Mouse (Mus musculus): ENCODE results near the gene 1810043G02Rik.
"Not testable (repeated sequence)": the region's sequence is repeated elsewhere in the genome, so short reads cannot be mapped to it uniquely, and the experiment has no call there.

The 1810043G02Rik gene

GRCm38 (mm10) chr10:77978351-77979350 is at the start of gene 1810043G02Rik:
Gene 1810043G02Rik, plus strand, starts transcription at chr10:77978524.
- peak; percentile 99 for DNase-seq

DNA sequence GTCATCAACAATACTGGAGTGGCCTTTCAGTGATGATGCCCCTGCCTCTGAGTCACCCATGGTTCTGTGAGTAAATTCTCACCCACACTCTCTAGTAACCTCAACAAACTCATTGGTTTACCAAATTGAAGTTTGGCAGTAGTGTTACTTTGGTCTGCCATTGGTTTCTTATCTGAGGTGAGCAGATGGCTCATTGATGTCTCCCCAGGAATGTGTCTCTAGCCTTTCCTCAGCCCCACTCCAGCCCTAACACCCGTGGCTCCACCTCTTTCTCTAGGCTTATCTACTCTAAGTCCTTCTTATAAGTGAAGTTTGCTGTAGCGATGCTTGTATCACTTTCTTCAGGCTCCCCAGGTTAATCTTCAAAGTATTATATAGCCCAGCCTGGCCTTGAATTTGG is 38.6 kb upstream of the 1810043G02Rik start:
- no peak for DNase-seq

DNA sequence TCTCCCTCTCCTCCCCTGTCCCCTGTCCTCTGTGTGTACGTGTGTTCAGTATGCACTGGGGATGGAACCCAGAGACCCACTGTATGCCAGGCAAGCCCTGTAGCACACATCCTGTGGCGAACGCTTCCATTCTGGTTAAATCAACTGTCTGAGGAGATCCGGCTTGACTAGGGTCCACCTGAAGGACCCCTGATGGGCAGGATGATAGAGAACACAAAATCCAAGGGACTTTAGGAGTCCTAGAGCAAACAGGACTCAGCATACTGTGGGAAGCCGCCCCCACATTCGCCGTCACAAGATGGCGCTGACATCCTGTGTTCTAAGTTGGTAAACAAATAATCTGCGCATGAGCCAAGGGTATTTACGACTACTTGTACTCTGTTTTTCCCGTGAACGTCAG is 27.9 kb upstream of the 1810043G02Rik start:
- not testable (repeated sequence) for DNase-seq

- no peak for DNase-seq
Observed at GRCm38 (mm10) chr10:77962725-77963124, 15.6 kb upstream of the 1810043G02Rik start.

DNA sequence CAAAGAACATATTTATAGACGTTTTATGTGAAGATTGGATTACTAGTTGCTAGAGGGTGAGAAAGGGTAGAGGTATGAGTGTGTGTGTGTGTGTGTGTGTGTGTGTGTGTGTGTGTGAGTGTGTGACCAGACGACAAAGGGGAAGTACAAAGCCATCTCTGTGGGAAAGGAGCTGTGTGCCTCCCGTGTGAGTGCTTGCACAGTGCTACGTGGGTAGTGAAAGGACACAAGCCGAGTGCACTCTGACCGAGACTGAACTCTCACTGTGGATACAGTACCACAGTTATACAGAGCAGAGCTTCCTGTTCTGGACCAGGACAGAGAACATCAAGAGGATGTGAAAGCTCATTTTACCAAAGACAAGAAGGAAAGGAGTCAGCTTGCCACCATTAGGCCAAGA is 14.4 kb upstream of the 1810043G02Rik start:
- DNase-seq: no peak

DNA sequence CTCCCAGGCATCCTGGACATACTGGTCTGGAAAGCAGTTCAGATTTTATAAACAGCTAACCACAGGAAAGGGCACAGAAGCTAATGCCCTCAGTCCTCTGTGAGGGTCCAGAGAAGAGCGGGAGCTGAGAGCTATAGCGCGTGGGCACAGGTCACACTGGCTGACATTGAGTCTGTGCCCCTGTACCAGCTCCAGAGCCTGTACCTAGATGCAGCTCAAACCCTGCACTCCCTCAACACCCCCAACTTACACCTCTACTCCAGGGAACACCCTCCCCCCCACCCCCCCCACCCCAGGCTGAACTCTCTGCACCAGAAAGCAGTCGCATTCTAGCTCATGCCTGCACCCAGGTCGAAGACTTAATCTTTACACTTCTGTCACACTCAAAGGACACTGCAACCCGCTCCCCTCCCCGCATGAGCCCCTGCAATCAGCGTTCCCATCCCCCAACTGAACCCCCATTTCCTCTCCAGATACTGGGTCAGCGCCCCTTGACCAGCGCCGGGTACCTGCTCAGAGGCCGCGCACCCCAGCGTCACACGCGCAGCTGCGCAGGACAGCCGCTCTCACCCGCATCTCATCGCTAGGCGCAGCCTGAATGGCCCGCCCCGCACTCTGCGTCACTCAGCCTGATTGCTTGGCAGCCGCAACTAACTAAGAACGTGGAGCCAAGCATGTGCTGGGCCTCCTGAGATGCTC is 8.9 kb upstream of the 1810043G02Rik start:
- peak; percentile 83 for DNase-seq

DNA sequence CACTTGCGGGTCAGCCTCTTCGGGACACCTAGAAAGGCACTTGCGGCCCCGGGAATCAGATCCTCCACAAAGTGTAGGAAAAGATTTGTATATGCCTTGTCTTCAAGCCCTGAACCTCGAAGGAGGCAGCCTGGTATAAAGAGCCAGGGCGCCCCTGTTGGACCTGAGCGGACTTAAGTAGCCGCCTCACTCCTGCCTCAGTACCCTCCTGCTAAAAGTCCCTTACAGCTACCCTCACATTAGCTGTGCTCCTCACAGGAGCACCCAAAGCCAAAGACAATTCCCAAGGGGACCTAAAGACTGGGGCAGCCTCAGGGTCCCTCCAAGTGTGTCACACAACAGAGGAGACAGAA is 8.4 kb upstream of the 1810043G02Rik start:
- no peak for DNase-seq

DNA sequence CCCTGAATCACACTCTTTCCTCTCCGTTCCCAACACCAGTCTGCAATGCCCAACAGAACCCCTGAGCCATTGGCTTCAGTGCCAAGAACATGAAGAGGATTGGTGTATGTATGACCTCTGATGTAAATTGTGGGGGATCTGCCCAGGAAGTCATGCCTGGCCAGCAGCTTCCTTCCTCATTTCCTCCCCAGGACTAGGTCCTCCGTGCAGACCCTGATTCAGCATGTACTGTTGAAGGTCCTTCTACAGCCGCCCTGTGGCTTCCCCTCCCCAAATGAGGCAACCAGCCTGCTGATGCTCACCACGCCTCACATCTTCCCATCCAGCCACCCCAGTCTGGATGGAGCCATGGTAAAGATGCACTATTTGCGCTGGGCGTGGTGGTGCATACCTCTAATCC is 7.8 kb upstream of the 1810043G02Rik start, which contains the start of gene Trpm2:
TSS of gene Trpm2 (minus strand) at position 83 of the 400 bp plus-strand sequence.
- peak; percentile 32 for DNase-seq

- peak; percentile 21 for DNase-seq
Observed at GRCm38 (mm10) chr10:77971191-77971590, 7.1 kb upstream of the 1810043G02Rik start.

- no peak for DNase-seq
Observed at GRCm38 (mm10) chr10:77971709-77972553, 6.4 kb upstream of the 1810043G02Rik start.

- DNase-seq: no peak
Observed at GRCm38 (mm10) chr10:77974323-77974722, 4.0 kb upstream of the 1810043G02Rik start.

DNA sequence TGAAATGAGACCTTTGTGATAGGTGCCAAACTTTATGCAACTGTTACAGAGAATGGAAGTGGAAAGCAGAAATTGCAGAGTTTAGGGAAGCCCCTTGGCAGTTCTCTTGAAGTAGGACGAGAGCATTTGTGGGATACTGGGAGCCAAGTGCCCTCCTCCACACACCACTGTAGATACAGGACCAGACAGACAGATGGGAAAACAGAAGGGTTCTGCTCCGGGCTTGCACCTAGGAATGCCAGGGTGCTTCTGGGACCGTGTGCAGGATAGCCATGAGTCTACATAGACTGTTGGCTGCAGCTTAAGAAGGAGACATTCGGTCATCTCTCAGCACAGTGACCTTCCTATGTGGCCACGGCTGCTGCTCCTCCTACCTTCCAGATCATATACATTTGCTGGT is 3.5 kb upstream of the 1810043G02Rik start:
- peak; percentile 11 for DNase-seq

GRCm38 (mm10) chr10:77975653-77976052 is 2.7 kb upstream of the 1810043G02Rik start:
- no peak for DNase-seq

- DNase-seq: no peak
Observed at GRCm38 (mm10) chr10:77976458-77977150, 1.7 kb upstream of the 1810043G02Rik start.

GRCm38 (mm10) chr10:77984660-77985059 is 6.3 kb downstream of the 1810043G02Rik start:
- peak; percentile 74 for DNase-seq

DNA sequence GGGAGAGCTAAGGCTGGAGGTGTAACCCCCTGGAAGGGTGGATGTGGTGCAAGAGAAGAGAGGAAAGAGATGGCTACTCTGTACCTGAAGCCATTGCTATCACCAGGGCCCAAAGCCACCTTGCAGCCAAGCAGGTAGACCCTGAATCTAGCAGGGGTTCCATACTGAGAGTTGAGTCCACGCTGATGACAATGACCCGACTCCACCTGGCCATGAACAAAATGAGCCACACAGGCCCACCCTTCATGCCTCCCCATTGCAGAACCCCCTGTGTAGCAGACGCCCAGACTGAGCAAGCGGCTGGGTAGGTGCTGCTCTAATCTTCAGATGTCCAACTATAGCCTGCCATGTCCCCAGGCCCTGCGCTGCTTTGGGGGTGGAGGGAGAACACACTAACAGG is 7.5 kb downstream of the 1810043G02Rik start:
- no peak for DNase-seq

GRCm38 (mm10) chr10:77995639-77996038 is 17.3 kb downstream of the 1810043G02Rik start:
- DNase-seq: no peak

GRCm38 (mm10) chr10:78000200-78000599 is 21.9 kb downstream of the 1810043G02Rik start:
- no peak for DNase-seq

DNA sequence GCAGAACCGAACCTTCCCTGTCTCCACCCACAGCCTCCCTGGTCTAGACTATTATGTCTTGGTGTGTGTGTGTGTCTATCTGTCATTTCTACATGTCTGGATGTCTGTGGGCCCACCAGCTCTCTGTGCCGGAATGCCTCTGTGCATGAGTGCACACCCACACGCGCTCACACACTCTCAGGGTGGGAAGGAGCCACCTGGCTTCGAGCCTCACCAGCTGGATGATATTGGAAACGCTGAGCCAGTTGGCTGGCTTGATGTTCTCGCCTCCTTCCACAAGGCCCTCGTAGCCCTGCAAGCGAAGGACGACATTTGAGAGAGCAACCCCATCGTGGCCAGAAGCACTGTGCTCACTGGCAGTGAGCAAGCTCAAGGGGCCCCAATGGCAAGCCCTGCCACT is 23.5 kb downstream of the 1810043G02Rik start:
- no peak for DNase-seq

DNA sequence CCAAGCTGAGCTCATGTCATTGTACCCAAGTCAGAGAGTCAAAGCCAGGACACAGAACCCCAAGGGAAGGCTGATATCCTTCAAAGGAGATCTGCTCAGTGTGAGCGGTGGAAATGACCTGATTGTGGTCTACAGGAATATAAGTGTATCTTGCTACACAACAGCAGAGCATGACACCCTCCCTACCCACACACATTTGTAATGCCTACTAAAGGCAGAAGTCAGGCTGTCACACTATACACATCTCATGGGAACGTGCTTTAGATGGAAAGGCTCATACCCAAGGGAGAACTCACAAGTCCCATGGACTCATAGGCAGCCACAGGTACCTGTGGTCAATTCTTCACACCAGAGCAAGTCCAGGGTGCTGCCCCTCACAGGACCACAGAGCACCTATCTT is 24.0 kb downstream of the 1810043G02Rik start:
- no peak for DNase-seq

GRCm38 (mm10) chr10:78004479-78005100 is 26.3 kb downstream of the 1810043G02Rik start:
- DNase-seq: no peak

Measured in cerebellum, adult 9-11 months (tissue).